Mouse (Mus musculus) kidney, adult 2 months (tissue): Measurements from ENCODE around the gene Prickle3.

Experiments
- CTCF ChIP-seq: fragments of 200-500 bp; conservative IDR thresholded peaks from 2 replicates; pipeline ENCODE4 v1.5.1; 2011; ENCODE audit warnings: low read depth, mild to moderate bottlenecking, control low read depth, low read length, moderate library complexity, mixed read lengths; ENCODE audit not compliant: insufficient read depth, insufficient read length
- POLR2A ChIP-seq: fragments of 200-500 bp; IDR thresholded peaks from one replicate; pipeline ENCODE4 v1.6.1; 2011; ENCODE audit warnings: low read depth, low read length, control low read depth

GRCm38 (mm10) chrX:7678986-7679385 lies 21.9 kb downstream of the Prickle3 start:
- TF ChIP-seq CTCF, result no peak
- TF ChIP-seq POLR2A, result no peak
